Mouse (Mus musculus) olfactory bulb, adult 2 months (tissue): ENCODE results near the gene Med9. TPM values are rescaled to one million over a fixed set of nuclear protein-coding genes. Genes with fewer than 3 reads are reported as not detected.

Experiments
- H3K27ac ChIP-seq: fragments of 200-500 bp; 2 replicates; pipeline ENCODE4 v1.5.1; 2012; ENCODE audit warnings: low read depth, low read length; ENCODE audit not compliant: insufficient read depth
- H3K4me1 ChIP-seq: fragments of 200-500 bp; 2 replicates; pipeline ENCODE4 v1.6.1; 2012; ENCODE audit warnings: low read length; ENCODE audit not compliant: control insufficient read depth, insufficient read depth
- H3K4me3 ChIP-seq: fragments of 200-500 bp; 2 replicates; pipeline ENCODE4 v1.5.1; 2012; ENCODE audit warnings: mild to moderate bottlenecking, low read depth, low read length, moderate library complexity; ENCODE audit not compliant: insufficient read depth
- CTCF ChIP-seq: fragments of 200-500 bp; IDR thresholded peaks from 2 replicates; pipeline ENCODE4 v1.5.1; 2012; ENCODE audit warnings: low read depth, mild to moderate bottlenecking, low read length, moderate library complexity; ENCODE audit not compliant: insufficient read depth
- POLR2A ChIP-seq: fragments of 200-500 bp; IDR thresholded peaks from 2 replicates; pipeline ENCODE4 v1.6.1; 2012; ENCODE audit warnings: mild to moderate bottlenecking, low read depth, low read length, moderate library complexity; ENCODE audit not compliant: insufficient read depth
- WGBS: fragments of 180-500 bp; shearing (Covaris S2); methylation state at CpG from one replicate; pipeline ENCODE4 v1.1.7; 2018; 5-methylcytosine and 5-hydroxymethylcytosine counted together
- polyA plus RNA-seq: library from polyadenylated mRNA; stranded (reverse); fragments of >200 nt; gene quantifications from 2 replicates; pipeline ENCODE4 v1.2.4, GENCODE M21; 2012; ENCODE audit warnings: low replicate concordance; ENCODE audit not compliant: missing spikeins, insufficient read depth, insufficient read length

The Med9 gene
- polyA plus RNA-seq, 1 experiment: not detected

GRCm38 (mm10) chr11:59973389-59973788 lies 25.4 kb downstream of the Med9 start:
- no peak for TF ChIP-seq CTCF
- TF ChIP-seq POLR2A: no peak
- WGBS: 85% methylated on average over 5 of the region's 5 CpGs
- no peak overlapping the region for H3K27ac ChIP-seq
- no peak overlapping the region for H3K4me3 ChIP-seq
- no peaks in the 10 kb centered on the region for H3K4me1 ChIP-seq

- WGBS: 56% methylated on average over 10 of the region's 10 CpGs
- no peak for TF ChIP-seq CTCF
- TF ChIP-seq POLR2A: no peak
- H3K4me1 ChIP-seq: no peaks in the 10 kb centered on the region; the same call in 1 of the 2 replicates
These were observed 27.2 kb downstream of the Med9 start for GRCm38 (mm10) chr11:59975241-59975640.

GRCm38 (mm10) chr11:59977831-59978230 lies 29.8 kb downstream of the Med9 start:
- WGBS: 88% methylated on average over 5 of the region's 5 CpGs
- Histone ChIP-seq H3K27ac (no peak overlapping the region), H3K4me1 (no peaks in the 10 kb centered on the region; the same call in 1 of the 2 replicates), H3K4me3 (no peak overlapping the region)
- TF ChIP-seq POLR2A: no peak
- TF ChIP-seq CTCF: no peak

More at GRCm38 (mm10) chr11:59975241-59975640, 27.2 kb downstream of the Med9 start:
- Histone ChIP-seq H3K27ac (no peak overlapping the region), H3K4me3 (no peak overlapping the region)

- H3K4me3 ChIP-seq: no peak overlapping the region
- no peak overlapping the region for H3K27ac ChIP-seq
- H3K4me1 ChIP-seq: no peaks in the 10 kb centered on the region
- WGBS: 58% methylated on average over 1 of the region's 1 CpGs
- TF ChIP-seq POLR2A: no peak
- no peak for TF ChIP-seq CTCF
These were observed 41.4 kb downstream of the Med9 start for GRCm38 (mm10) chr11:59989406-59989805.

- WGBS: 82% methylated on average over 8 of the region's 8 CpGs
These were observed 43.4 kb downstream of the Med9 start for GRCm38 (mm10) chr11:59991365-59991764.

GRCm38 (mm10) chr11:59994318-59994717 lies 46.3 kb downstream of the Med9 start:
- TF ChIP-seq POLR2A (no peak), CTCF (no peak)
- Histone ChIP-seq H3K4me1 (no peaks in the 10 kb centered on the region), H3K27ac (no peak overlapping the region), H3K4me3 (no peak overlapping the region)
- 58% methylated on average over 9 of the region's 9 CpGs for WGBS

More at GRCm38 (mm10) chr11:59991365-59991764, 43.4 kb downstream of the Med9 start:
- Histone ChIP-seq H3K27ac (no peak overlapping the region), H3K4me3 (no peak overlapping the region), H3K4me1 (no peaks in the 10 kb centered on the region)
- TF ChIP-seq CTCF: no peak
- TF ChIP-seq POLR2A: no peak

- Histone ChIP-seq H3K27ac (no peak overlapping the region), H3K4me1 (peaks cover 10% of the 10 kb centered on the region), H3K4me3 (no peak overlapping the region)
- TF ChIP-seq CTCF (no peak), POLR2A (no peak)
- WGBS: 78% methylated on average over 5 of the region's 5 CpGs
These were observed 53.4 kb downstream of the Med9 start for GRCm38 (mm10) chr11:60001231-60001980.

GRCm38 (mm10) chr11:60003811-60004210 lies 55.8 kb downstream of the Med9 start:
- TF ChIP-seq CTCF: no peak
- TF ChIP-seq POLR2A: no peak
- no peak overlapping the region for H3K27ac ChIP-seq
- no peak overlapping the region for H3K4me3 ChIP-seq
- peaks cover 10% of the 10 kb centered on the region for H3K4me1 ChIP-seq
- 62% methylated on average over 8 of the region's 8 CpGs for WGBS

- 62% methylated on average over 6 of the region's 6 CpGs for WGBS
- no peak overlapping the region for H3K27ac ChIP-seq
- TF ChIP-seq POLR2A (no peak), CTCF (no peak)
- H3K4me1 ChIP-seq: peaks cover 10% of the 10 kb centered on the region
- H3K4me3 ChIP-seq: no peak overlapping the region
These were observed 56.7 kb downstream of the Med9 start for GRCm38 (mm10) chr11:60004716-60005115.

- no peak overlapping the region for H3K27ac ChIP-seq
- no peak for TF ChIP-seq CTCF
- no peak for TF ChIP-seq POLR2A
- WGBS: 75% methylated on average over 3 of the region's 3 CpGs
- no peak overlapping the region for H3K4me3 ChIP-seq
- peaks cover 10% of the 10 kb centered on the region for H3K4me1 ChIP-seq
These were observed 57.9 kb downstream of the Med9 start for GRCm38 (mm10) chr11:60005866-60006265.
